Mouse (Mus musculus) hindbrain, embryonic 12.5 days (tissue): ENCODE data around the gene Gm10563. TPM values are rescaled to one million over a fixed set of nuclear protein-coding genes. Genes with fewer than 3 reads are reported as not detected.

Source experiments
- ATAC-seq: fragments of 200-750 bp; cut with Nextera tagmentation; 2 replicates; pipeline ENCODE4 v1.8.0; 2017; ENCODE audit warnings: moderate TSS enrichment; ENCODE audit not compliant: low FRiP score
- H3K27ac ChIP-seq: fragments of 300-500 bp; sonication (generic); 2 replicates; pipeline ENCODE4 v1.5.1; 2016; ENCODE audit warnings: mild to moderate bottlenecking
- H3K27me3 ChIP-seq: fragments of 300-500 bp; sonication (generic); 2 replicates; pipeline ENCODE4 v1.6.1; 2016; ENCODE audit warnings: mild to moderate bottlenecking
- H3K36me3 ChIP-seq: fragments of 300-500 bp; sonication (generic); 2 replicates; pipeline ENCODE4 v1.6.1; 2016; ENCODE audit warnings: mild to moderate bottlenecking
- H3K4me1 ChIP-seq: fragments of 300-500 bp; sonication (generic); 2 replicates; pipeline ENCODE4 v1.6.1; 2016
- H3K4me2 ChIP-seq: fragments of 300-500 bp; sonication (generic); replicated peaks from 2 replicates; pipeline ENCODE4 v1.6.1; 2016; ENCODE audit warnings: mild to moderate bottlenecking
- H3K4me3 ChIP-seq: fragments of 300-500 bp; sonication (generic); 2 replicates; pipeline ENCODE4 v1.5.1; 2016; ENCODE audit warnings: mild to moderate bottlenecking
- H3K9ac ChIP-seq: fragments of 300-500 bp; sonication (generic); 2 replicates; pipeline ENCODE4 v1.6.1; 2016; ENCODE audit warnings: mild to moderate bottlenecking, moderate library complexity
- H3K9me3 ChIP-seq: fragments of 300-500 bp; sonication (generic); replicated peaks from 2 replicates; pipeline ENCODE4 v1.6.1; 2016; ENCODE audit warnings: mild to moderate bottlenecking
- WGBS: fragments of 180-500 bp; shearing (Covaris S2); methylation state at CpG from one replicate; pipeline ENCODE4 v1.1.7; 2016; 5-methylcytosine and 5-hydroxymethylcytosine counted together
- polyA plus RNA-seq: library from polyadenylated mRNA; unstranded; fragments of >200 nt; fragmentation: Nextera tagmentation; extraction: Ambion mirVana; gene quantifications from 2 replicates; pipeline ENCODE4 v1.2.1, GENCODE M21; 2016

The Gm10563 gene
- polyA plus RNA-seq, 1 experiment from 2014 or later: not detected

- Histone ChIP-seq H3K9ac (no peak overlapping the region), H3K27me3 (no peaks in the 10 kb centered on the region)
- WGBS: 92% methylated on average over 7 of the region's 7 CpGs
Measured at GRCm38 (mm10) chr4:155568632-155569370, 76.4 kb downstream of the Gm10563 start.

GRCm38 (mm10) chr4:155568170-155568569, 77.0 kb downstream of the Gm10563 start:
- Histone ChIP-seq H3K4me2 (no peak overlapping the region), H3K9ac (no peak overlapping the region)
- 35% methylated on average over 2 of the region's 2 CpGs for WGBS

More at GRCm38 (mm10) chr4:155568632-155569370, 76.4 kb downstream of the Gm10563 start:
- Histone ChIP-seq H3K4me3 (no peak overlapping the region), H3K9me3 (no peaks in the 10 kb centered on the region), H3K27ac (no peak overlapping the region), H3K4me2 (no peak overlapping the region), H3K36me3 (no peaks in the 10 kb centered on the region), H3K4me1 (peaks cover 19% of the 10 kb centered on the region)
- ATAC-seq: no peak

DNA sequence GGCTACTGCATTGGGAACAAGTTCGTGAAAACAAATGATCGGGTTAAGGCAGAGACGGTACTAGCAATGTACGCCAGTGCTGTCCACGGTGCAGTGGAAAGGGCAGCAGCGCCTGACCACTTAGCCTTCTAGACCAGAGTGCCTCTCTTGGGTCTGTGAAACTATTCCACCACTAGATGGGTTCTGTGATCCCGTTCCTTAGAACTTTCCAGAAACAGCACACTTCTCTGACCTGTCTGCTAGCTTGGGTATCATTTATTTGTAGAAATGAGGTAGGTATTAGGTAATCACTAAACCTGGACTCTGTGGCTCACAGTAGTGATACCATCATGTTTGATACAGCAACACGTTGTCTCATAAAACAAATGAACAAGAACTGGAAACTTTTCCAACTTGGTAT, 78.7 kb downstream of the Gm10563 start:
- Histone ChIP-seq H3K9ac (no peak overlapping the region; the same call in 1 of the 2 replicates), H3K4me2 (no peak overlapping the region), H3K4me3 (no peak overlapping the region), H3K27me3 (no peaks in the 10 kb centered on the region), H3K27ac (no peak overlapping the region), H3K36me3 (no peaks in the 10 kb centered on the region), H3K9me3 (no peaks in the 10 kb centered on the region), H3K4me1 (peaks cover 31% of the 10 kb centered on the region)
- ATAC-seq: no peak
- WGBS: 81% methylated on average over 8 of the region's 8 CpGs

More at GRCm38 (mm10) chr4:155568170-155568569, 77.0 kb downstream of the Gm10563 start:
- no peak overlapping the region for H3K4me3 ChIP-seq
- H3K36me3 ChIP-seq: no peaks in the 10 kb centered on the region
- peaks cover 19% of the 10 kb centered on the region for H3K4me1 ChIP-seq
- no peaks in the 10 kb centered on the region for H3K9me3 ChIP-seq
- no peak overlapping the region for H3K27ac ChIP-seq
- no peaks in the 10 kb centered on the region for H3K27me3 ChIP-seq
- no peak for ATAC-seq

Other genes with a start within 250 kb of the Gm10563 start
- gene Gabrd, start 247.3 kb downstream of the Gm10563 start, polyA plus RNA-seq: not detected in 2 replicates
- 5.6 and 6.3 TPM in 2 replicates for gene Cfap74, start 236.2 kb downstream of the Gm10563 start, polyA plus RNA-seq
- not detected in 2 replicates for gene Tmem52, start 176.3 kb downstream of the Gm10563 start, polyA plus RNA-seq
- gene Gnb1, start 154.0 kb downstream of the Gm10563 start, polyA plus RNA-seq: 757 and 772 TPM in 2 replicates
- 89.0 and 92.4 TPM in 2 replicates for gene Nadk, start 83.0 kb downstream of the Gm10563 start, polyA plus RNA-seq
- gene Slc35e2, start 44.0 kb downstream of the Gm10563 start, polyA plus RNA-seq: 16.4 and 16.6 TPM in 2 replicates
- gene Cdk11b, start 20.6 kb downstream of the Gm10563 start, polyA plus RNA-seq: 85.3 and 86.8 TPM in 2 replicates
- gene Mmp23, start 8.0 kb upstream of the Gm10563 start, polyA plus RNA-seq: 3.9 and 5.9 TPM in 2 replicates
- 32.5 and 39.1 TPM in 2 replicates for gene Mib2, start 23.8 kb upstream of the Gm10563 start, polyA plus RNA-seq
- gene Fndc10, start 48.9 kb upstream of the Gm10563 start, polyA plus RNA-seq: 10.4 and 10.9 TPM in 2 replicates
- gene Ssu72, start 59.4 kb upstream of the Gm10563 start, polyA plus RNA-seq: 140 and 144 TPM in 2 replicates
- gene Tmem240, start 89.4 kb upstream of the Gm10563 start, polyA plus RNA-seq: 5.3 and 5.5 TPM in 2 replicates
- gene Atad3a, start 115.7 kb upstream of the Gm10563 start, polyA plus RNA-seq: 81.8 and 84.7 TPM in 2 replicates
- 12.2 and 12.9 TPM in 2 replicates for gene Vwa1, start 129.3 kb upstream of the Gm10563 start, polyA plus RNA-seq
- gene Tmem88b, start 140.5 kb upstream of the Gm10563 start, polyA plus RNA-seq: 0.58 and 0.86 TPM in 2 replicates
- gene Ankrd65, start 145.0 kb upstream of the Gm10563 start, polyA plus RNA-seq: not detected in 2 replicates
- 189 and 204 TPM in 2 replicates for gene Mrpl20, start 157.5 kb upstream of the Gm10563 start, polyA plus RNA-seq
- 207 and 217 TPM in 2 replicates for gene Ccnl2, start 167.1 kb upstream of the Gm10563 start, polyA plus RNA-seq
- 127 and 133 TPM in 2 replicates for gene Aurkaip1, start 185.9 kb upstream of the Gm10563 start, polyA plus RNA-seq
- 40.6 and 40.7 TPM in 2 replicates for gene Mxra8, start 194.3 kb upstream of the Gm10563 start, polyA plus RNA-seq
- 18.6 and 20.0 TPM in 2 replicates for gene Dvl1, start 202.0 kb upstream of the Gm10563 start, polyA plus RNA-seq
- gene Tas1r3, start 218.0 kb upstream of the Gm10563 start, polyA plus RNA-seq: 0.53 and 0.65 TPM in 2 replicates
- gene Cptp, start 224.0 kb upstream of the Gm10563 start, polyA plus RNA-seq: 18.5 and 18.6 TPM in 2 replicates
- 74.9 and 76.3 TPM in 2 replicates for gene Ints11, start 224.1 kb upstream of the Gm10563 start, polyA plus RNA-seq
- 45.1 and 48.3 TPM in 2 replicates for gene Pusl1, start 246.4 kb upstream of the Gm10563 start, polyA plus RNA-seq
- gene Acap3, start 246.4 kb upstream of the Gm10563 start, polyA plus RNA-seq: 64.9 and 66.9 TPM in 2 replicates